Mouse (Mus musculus) liver, embryonic 14.5 days (tissue): ENCODE measurements around the gene Cldn10.

Source experiments
- CTCF ChIP-seq: IDR thresholded peaks from 2 replicates; pipeline ENCODE4 v1.5.1; 2016; ENCODE audit warnings: antibody characterized with exemption, low read depth, control low read depth
- EP300 ChIP-seq: IDR thresholded peaks from 2 replicates; pipeline ENCODE4 v1.6.1; 2016; ENCODE audit warnings: antibody characterized with exemption, low read depth

DNA sequence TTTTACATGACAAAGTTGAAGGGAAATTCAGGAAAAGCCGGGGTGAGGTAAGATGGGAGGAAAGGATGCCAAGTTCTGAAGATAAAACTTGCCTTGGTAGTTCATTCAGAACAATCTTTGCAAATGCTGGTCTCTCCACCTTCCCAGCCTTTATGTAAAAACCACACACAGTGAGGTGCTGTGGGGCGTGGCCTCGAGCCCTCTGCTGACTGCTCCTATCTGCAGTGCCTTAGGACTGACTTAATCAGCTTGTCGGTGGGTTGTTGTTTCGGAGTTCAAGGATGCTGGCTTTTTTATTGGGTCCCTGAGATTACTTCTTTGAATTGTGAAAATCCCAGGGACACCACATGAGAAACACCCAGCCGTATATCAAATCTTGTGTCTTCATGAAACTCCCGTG, 74.5 kb downstream of the Cldn10 start:
- TF ChIP-seq CTCF (no peak), EP300 (no peak)
